Mouse (Mus musculus) olfactory bulb, adult 2 months (tissue): ENCODE measurements around the gene Zmynd8.

Experiments used
- CTCF ChIP-seq: fragments of 200-500 bp; IDR thresholded peaks from 2 replicates; pipeline ENCODE4 v1.5.1; 2012; ENCODE audit warnings: low read depth, mild to moderate bottlenecking, low read length, moderate library complexity; ENCODE audit not compliant: insufficient read depth
- POLR2A ChIP-seq: fragments of 200-500 bp; IDR thresholded peaks from 2 replicates; pipeline ENCODE4 v1.6.1; 2012; ENCODE audit warnings: mild to moderate bottlenecking, low read depth, low read length, moderate library complexity; ENCODE audit not compliant: insufficient read depth

DNA sequence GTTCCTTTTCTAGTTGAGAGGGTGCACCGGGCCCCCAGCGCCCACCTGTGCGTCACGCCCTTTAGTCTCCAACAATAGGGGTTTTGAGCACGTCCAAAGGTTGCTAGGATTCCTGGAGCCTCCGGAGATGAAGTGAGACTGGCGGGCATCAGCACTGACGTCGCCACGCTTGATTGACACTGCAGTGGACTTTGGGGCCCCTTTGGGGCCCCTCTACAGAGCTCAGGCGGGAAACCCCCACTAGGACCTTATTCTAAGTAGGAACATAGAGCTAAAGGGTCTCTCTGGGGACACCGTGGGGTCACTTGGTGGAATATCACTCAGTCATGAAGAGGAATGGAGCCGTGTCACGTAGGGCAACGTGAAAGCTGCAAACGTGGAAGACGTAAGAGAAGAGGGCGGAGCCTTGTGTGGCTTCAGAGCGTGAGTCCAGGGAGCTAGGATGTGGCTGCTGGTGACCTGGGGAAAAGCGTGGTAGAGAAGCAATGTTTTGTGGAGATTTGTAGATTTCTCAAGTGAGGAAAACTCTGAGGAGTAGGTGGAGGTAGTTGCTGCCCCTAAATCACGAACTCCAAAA lies 156.5 kb downstream of the Zmynd8 start:
- no peak for TF ChIP-seq CTCF
- TF ChIP-seq POLR2A = no peak
